Mouse (Mus musculus): Measurements from ENCODE around the gene Tbx15.
A peak's percentile ranks its signal among the peaks of the same experiment; 100 is the strongest.

Tbx15 gene

DNA sequence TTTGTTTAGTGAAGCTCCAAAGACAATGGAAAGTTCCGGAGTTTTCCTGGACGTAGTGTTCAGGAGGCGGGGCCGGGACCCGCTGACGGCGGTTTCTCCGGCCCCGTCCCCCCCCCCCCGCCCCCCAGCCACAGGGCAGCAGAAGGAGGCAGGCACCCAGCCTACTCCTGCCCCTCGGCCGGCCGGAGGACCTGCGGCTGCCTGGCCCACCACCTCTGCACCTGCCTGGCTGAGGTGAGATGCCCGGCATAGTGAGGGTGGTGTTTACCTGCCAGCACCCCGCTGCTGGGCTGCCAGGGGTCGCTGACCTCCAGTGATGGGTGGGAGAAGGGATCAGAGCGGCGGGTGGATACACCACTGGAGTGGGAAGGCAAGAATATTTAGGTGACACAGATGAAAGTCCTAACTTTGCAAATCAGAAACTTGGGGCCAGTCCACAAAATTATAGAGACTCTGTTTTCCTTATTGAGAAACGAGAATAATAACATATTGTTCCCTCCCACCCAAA lies at the start of gene Tbx15:
Tbx15 (plus strand) TSS at position 169 of the 508 bp plus-strand sequence.
- peak; percentile 54 for DNase-seq

DNA sequence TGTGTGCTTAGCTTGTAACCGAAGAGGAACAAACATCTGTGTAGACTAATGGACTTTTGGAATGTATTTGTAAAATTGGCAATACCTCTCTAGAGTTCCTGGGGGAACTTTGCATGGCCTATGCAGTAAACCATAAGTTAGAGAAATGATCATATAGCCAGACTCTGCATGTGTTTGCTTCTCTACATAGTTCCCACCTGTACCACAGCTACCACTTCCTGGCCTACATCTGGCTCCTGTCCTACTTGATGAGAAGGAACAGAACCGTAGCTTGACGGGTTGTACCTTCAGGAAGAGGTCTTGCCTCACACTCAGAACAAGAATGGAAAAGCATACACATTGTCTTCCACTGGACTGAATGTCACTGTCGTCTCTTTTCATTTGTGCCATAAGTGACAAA lies 46.6 kb upstream of the Tbx15 start:
- DNase-seq, result no peak

DNA sequence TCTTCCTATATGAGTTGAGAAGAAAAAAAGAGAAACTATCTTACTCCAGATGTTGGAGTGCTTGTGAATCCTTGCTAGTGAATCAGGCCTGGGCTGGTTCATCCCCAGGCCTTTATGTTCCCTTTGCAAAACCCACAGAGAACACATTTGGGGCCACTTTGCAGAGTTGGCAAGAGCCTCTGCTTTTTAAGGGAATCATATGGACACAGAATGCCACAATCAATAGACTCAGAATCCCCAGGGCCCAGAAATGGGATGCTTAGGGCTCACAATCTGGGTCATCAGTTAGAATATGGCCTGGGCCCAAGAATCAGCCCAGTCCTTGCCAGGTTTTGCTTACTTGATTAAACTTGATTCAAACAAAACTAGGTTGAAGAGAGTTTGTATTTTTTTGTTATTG lies 36.9 kb upstream of the Tbx15 start:
- no peak for DNase-seq

DNA sequence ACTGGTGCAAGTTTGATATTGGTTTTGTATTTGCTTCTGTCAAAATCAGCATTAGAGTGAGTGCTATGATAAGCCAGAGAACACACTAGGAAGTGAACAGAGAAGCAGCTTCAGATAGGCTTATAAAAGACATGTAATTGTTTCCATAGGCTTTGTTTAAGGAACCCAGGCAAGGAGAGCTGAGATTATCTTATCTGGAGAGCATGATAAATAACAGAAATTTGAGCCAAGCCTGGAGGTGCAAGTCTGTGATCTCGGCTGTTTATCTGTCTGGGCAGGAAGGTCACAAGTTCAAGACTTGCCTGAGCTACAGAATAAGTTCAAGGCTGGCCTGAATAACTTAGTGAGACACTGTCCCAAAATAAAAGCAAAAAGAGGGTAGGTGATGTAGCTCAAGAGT lies 31.8 kb upstream of the Tbx15 start:
- DNase-seq, result no peak

GRCm38 (mm10) chr3:99211105-99211698 lies 29.0 kb upstream of the Tbx15 start:
- DNase-seq, result no peak

DNA sequence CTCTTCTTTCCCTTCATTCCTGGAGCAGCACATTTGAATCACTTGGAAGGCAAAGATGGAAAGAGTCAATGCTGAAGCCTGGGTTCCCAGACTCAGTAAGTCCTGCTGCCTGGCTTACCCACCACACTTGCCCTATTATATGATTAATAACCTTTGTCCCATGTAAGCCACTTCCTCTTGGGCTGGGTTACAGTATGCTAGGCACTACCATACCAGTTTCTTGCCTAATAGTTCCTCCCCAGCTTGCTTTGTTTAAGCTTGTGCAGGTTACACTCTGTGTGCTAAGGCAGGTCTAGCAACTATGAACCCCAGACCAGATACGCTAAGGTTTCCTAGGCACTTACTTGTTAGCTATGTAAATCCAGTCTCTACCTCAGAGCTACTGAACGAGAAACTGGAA lies 12.4 kb upstream of the Tbx15 start:
- no peak for DNase-seq

GRCm38 (mm10) chr3:99233393-99234318 lies 6.5 kb upstream of the Tbx15 start:
- DNase-seq, result no peak

DNA sequence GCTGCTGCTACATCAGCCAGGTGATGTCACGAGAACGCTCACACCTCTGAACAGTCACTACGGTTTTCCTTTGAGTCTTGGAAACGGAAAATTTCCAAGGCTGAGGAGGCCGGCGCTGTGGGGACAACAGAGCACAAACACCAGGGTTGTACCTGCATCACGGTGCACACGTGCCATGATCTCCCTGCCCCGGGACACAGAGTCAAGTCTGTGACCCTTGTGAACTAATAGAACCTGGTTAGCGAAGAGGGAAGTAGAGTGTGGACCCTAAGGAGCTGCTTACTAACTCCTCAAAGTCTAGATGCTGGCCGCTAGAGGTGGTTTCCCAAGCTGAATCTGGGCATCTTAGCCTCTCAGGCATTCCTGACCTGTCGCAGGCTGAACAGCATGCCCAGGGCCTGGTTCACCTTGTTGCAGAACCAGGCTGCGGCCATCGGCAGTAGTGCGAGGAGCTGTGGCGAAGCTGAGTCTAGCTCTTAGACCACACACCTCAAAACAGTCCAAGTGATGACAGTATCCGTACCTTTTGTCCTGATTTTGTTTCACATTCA lies 5.8 kb upstream of the Tbx15 start:
- DNase-seq, result no peak

DNA sequence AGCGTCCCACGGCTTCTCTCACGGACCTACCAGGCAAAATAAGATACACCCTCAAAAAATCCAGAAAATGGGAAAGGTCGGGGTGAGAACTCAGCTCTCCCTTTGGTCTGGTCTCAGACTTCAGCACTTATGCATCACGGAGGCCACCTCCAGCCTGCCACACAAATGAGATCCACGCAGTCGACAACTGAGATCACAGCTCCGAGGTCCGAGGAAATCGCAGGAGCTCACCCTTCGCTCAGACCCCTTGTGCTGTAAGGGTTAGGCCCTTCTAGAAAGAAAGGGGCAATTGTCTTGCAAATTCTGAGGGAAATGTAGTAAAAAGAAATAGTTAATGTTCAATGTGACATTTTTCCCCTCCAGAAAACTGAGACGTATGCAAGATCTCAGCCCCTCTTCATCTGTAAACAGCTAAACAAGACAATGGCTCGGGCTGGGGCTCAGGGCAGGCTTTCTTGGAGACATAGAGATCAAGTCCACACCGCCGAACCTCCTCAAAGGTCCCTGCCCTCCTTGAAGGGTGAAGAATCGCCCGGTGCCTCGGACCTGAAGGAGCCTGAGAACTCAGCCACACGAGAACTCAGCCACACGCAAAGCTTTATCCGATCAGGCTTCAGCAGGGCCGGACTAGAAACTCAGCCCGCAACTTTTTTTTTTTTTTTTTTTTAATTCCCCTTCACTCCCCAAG lies 4.9 kb upstream of the Tbx15 start:
- no peak for DNase-seq

- DNase-seq, result peak; percentile 68
Measured at GRCm38 (mm10) chr3:99235804-99236755, 4.1 kb upstream of the Tbx15 start.

- no peak for DNase-seq
Measured at GRCm38 (mm10) chr3:99238691-99239090, 1.5 kb upstream of the Tbx15 start.

DNA sequence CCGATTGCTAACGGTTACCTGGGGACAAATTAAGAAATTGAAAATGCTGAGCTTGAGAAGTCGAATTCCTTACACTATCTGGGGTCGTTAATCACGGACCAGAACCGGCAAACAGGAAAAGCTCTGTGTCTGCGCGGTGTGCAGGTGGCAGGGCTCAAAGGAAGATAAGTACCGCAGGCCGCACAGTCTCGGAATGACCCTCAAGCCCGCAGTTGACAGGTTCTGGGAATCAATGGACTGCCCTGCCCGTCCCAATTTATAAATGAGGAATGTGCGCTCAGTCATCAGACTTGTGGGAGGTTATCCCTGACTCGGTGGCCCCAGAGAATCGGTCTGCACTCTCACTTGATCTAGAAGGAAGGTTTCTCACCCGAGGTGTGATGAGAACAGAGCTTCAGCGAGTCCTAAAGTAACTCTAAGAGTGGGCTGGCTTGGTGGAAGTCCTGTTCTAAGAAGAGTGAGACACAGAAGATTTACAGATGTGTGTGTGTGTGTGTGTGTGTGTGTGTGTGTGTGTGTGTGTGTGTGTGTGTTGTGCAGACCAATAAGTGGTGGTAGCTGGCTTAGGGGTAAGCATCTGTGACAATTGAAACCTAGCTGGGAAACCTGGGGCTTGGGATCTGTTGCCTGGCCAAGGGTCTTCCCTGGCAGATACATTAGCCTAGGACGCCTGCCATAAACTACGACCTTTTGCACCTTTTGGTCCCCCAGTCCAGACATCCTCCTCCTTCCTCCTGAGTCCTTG lies 708 bp upstream of the Tbx15 start:
- DNase-seq, result peak; percentile 77

- peak; percentile 79 for DNase-seq
Measured at GRCm38 (mm10) chr3:99240811-99241738, 894 bp downstream of the Tbx15 start.

GRCm38 (mm10) chr3:99242481-99242880 lies 2.3 kb downstream of the Tbx15 start:
- no peak for DNase-seq

- DNase-seq, result no peak
Measured at GRCm38 (mm10) chr3:99245341-99245740, 5.2 kb downstream of the Tbx15 start.

GRCm38 (mm10) chr3:99246629-99247028 lies 6.4 kb downstream of the Tbx15 start:
- DNase-seq, result peak; percentile 40

DNA sequence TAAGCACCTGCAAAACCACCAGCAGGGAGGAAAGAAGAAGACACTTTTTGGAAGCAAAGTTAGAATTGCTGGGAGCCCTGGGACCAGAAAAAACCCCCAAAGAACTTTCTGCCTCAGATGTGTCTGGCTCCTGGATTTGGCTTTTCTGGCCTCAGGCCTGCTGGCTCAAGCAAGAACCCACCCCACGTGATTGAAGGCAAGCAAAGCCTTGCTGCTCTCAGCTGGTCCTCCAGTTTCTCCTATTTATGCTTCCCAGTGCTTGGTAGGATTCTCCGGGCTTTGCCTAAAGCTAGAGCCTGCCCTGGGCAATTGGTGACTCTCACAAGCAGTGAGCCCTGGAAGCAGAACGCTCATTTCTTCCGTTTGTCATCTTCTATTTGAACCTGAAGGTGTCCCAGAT lies 7.4 kb downstream of the Tbx15 start:
- no peak for DNase-seq

DNA sequence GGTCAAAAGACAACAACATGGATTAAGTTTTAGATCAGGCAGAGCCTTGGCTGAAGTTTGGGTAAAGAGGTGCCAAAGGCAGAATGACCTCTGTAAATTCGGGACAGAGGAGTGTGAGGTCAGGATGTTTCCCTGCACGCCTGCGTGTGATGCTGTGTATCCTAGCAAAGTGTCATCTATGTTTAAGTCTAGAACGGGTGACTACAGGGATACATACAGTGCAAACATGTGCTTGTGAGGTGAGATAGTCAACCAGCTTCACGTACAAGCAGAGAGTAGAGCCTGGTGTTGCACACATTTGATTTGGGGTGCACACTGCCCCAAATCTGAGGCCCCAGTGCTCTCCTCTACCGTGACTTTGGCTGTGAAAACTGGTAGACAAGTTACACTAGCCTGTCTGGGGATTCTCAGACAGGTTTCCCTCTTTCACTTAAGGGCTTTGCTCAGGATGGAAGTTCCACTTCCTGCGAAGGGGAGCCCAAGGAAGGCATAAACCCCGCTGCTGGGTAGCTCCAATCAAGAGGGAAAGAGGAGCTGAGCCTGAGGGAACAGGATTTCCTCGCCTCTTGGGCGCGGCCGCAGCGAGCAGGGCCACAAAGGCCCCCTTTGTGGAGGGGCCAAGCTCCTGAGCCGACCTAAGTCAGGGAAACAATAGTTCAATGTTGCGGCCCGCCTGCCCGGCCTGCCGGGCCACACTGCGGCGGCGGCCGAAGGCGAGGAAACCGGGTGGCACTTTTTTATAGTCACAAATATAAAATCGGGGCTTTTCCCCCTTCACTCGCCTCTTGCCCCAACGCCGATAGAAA lies 8.0 kb downstream of the Tbx15 start:
- DNase-seq, result no peak

All from heart, adult 11 months (tissue).